Mouse (Mus musculus) brown adipose tissue, adult 24 weeks (tissue): ENCODE measurements around the gene Osbpl10. TPM values are rescaled to one million over a fixed set of nuclear protein-coding genes. Genes with fewer than 3 reads are reported as not detected.

Experiments used
- H3K27ac ChIP-seq: fragments of 200-500 bp; replicated peaks from 2 replicates; pipeline ENCODE4 v1.5.1; 2012; ENCODE audit warnings: low read depth, mild to moderate bottlenecking, low read length
- H3K4me1 ChIP-seq: fragments of 200-500 bp; 2 replicates; pipeline ENCODE4 v1.6.1; 2012; ENCODE audit warnings: low read length, mixed read lengths; ENCODE audit not compliant: control insufficient read depth, insufficient read depth, insufficient read length
- H3K4me3 ChIP-seq: fragments of 200-500 bp; 2 replicates; pipeline ENCODE4 v1.5.1; 2012; ENCODE audit warnings: low read depth, mild to moderate bottlenecking, low read length, moderate library complexity; ENCODE audit not compliant: insufficient read depth
- polyA plus RNA-seq: library from polyadenylated mRNA; stranded (reverse); fragments of >200 nt; gene quantifications from 2 replicates; pipeline ENCODE4 v1.2.4, GENCODE M21; 2012; ENCODE audit not compliant: missing spikeins, insufficient read depth, insufficient read length

Gene Osbpl10
- polyA plus RNA-seq, 1 experiment, result not detected

DNA sequence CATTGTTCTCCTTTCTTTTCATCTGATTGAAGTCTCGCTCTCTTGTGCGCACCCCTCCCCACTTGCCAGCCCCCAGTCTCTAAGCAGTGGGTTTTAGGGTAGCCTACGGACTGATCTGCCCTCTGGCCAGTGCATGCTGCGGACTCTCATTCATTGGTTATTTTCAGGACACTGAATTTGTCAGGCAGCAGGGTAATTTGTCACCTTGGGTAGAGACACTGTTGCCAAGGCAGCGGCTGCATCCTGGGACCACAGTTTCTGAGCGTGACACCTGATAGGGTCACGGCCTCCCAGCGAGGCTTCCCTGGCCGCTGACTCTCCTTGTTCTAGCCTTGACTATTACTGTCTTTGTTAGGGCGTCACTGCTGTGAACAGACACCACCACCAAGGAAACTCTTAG lies 149.0 kb downstream of the Osbpl10 start:
- no peak overlapping the region for H3K27ac ChIP-seq
- H3K4me1 ChIP-seq, result no peaks in the 10 kb centered on the region

DNA sequence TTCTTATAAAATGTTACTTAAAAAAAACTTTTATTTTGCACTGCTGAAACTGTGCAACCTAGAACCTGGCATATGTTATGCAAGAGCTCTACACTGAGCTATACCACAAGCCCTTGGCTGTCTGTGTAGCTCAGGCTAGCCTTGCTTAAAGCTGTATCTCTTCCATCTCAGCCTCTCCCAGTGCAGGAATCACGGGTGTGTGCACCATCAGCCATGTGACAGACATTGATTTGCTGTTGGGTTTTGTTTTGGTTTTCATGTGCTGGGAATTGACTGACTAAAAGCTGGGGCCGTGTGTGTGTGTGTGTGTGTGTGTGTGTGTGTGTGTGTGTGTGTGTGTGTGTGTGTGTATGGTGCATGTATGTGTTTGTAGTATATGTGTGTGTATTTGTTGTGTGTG lies 155.6 kb downstream of the Osbpl10 start:
- no peak overlapping the region for H3K27ac ChIP-seq
- no peaks in the 10 kb centered on the region for H3K4me1 ChIP-seq
- no peak overlapping the region for H3K4me3 ChIP-seq

More for the DNA sequence above, 149.0 kb downstream of the Osbpl10 start:
- H3K4me3 ChIP-seq, result no peak overlapping the region

DNA sequence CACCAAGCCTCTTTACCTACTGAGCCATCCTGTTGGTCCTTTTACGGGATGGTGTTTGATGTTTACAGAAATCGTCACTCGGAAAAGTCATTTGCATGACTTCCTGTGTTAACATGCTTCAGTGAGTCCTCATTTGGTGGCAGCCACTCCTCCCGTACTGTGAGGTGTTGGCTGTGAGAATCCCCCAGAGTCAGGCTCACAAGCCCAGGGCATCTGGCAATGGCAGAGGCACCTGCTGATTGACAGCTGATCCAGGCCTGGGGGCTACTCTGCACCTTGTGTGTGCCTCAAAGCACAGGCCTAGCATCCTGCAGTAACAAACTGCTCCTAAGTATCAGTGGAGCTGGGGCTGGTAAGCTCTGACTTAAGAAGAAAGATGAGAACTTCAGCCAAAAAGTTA lies 156.4 kb downstream of the Osbpl10 start:
- Histone ChIP-seq H3K4me3 (no peak overlapping the region), H3K4me1 (no peaks in the 10 kb centered on the region), H3K27ac (no peak overlapping the region)

DNA sequence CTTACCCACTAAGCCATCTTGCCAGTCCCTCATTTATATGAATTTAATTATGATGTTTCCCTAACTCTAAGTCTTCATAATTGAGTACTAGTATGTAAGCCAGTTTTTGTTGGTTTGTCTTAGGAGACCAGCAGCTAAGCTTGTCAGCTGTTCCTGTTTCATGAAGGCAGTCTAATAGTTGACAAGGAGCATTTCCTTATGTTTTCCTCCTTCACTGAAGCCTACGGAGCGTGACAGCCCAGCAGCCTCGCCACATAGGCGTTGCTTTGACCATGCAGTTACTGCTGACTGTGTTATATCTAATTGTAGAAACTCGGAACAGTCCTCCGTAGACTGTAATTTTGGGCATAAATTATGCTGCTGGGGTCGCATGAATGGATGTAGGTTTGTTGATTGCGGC lies 157.0 kb downstream of the Osbpl10 start:
- no peaks in the 10 kb centered on the region for H3K4me1 ChIP-seq
- H3K27ac ChIP-seq, result no peak overlapping the region
- no peak overlapping the region for H3K4me3 ChIP-seq

DNA sequence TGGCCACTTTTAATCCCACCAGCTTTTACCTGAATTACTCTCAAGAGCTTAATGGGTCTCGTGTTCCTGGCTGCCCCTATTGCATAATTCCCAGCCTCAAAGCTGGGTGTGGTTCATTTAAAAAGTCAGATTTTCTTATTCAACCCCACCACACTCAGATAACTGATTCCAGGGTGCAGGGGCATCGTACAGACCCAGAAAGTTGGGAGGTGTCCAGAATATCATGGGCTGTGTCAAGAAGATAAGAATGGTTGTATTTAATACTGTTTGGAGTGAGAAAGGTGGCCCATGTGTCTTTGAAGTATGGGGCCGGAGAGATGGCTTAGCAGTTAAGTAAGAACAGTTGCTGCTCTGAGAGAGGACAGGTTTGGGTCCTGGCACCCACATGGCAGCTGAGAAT lies 159.5 kb downstream of the Osbpl10 start:
- Histone ChIP-seq H3K4me1 (no peaks in the 10 kb centered on the region), H3K4me3 (no peak overlapping the region), H3K27ac (no peak overlapping the region)

DNA sequence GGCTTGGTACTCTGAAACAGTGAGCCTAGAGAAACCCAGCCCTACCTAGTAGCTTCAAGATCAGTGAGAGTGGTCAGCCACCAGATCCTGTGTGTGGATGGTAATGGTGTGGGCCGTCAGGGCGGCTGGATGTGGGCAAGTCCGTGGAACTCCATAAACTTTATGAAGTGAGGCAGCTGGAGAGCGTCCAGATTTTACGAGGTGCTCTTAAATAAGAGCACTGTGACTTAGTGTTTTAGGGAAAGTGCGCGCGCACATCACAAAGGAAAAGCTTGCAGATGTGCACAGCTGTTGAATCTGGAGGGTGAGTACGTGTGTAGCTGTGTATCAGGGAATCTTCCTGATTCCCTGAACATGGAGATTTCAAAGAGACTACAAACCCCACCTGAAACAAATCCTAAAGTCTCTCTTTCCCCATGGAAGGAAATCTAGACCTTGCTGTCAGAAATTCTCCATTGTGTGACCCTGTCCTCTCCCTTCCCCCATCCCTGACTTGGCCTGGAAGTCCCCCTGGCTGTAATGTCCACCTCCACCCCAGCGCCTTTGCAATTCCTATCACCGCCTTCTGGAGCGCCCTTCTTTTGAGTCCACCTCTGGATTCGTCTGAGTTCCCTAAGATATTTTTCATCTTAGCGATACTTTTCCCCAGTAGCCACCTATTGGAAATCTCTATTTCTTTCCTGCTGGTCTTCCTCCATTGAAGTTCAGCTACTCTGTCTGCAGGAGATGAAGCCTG lies 161.4 kb downstream of the Osbpl10 start:
- H3K4me3 ChIP-seq, result no peak overlapping the region
- H3K27ac ChIP-seq, result no peak overlapping the region
- H3K4me1 ChIP-seq, result no peaks in the 10 kb centered on the region

DNA sequence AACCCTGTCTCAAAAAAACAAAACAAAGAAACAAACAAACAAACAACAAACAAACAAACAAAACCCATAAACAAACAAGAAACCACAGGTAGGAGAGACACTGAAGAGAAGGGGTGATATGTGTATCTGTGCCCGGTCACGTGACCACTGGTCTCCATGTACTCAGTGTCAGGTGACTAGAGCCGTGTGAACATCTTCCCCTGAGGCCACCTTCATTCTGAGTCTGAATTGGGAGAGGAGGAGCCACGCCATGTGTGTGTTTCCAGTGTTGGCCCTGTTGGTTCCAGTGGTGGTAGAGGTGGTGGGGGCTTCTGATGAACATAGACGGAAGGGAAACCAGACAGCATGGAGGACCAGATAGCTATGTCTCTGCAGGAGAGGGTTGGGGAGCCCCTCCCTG lies 168.8 kb downstream of the Osbpl10 start:
- Histone ChIP-seq H3K4me1 (no peaks in the 10 kb centered on the region), H3K4me3 (no peak overlapping the region), H3K27ac (no peak overlapping the region)

DNA sequence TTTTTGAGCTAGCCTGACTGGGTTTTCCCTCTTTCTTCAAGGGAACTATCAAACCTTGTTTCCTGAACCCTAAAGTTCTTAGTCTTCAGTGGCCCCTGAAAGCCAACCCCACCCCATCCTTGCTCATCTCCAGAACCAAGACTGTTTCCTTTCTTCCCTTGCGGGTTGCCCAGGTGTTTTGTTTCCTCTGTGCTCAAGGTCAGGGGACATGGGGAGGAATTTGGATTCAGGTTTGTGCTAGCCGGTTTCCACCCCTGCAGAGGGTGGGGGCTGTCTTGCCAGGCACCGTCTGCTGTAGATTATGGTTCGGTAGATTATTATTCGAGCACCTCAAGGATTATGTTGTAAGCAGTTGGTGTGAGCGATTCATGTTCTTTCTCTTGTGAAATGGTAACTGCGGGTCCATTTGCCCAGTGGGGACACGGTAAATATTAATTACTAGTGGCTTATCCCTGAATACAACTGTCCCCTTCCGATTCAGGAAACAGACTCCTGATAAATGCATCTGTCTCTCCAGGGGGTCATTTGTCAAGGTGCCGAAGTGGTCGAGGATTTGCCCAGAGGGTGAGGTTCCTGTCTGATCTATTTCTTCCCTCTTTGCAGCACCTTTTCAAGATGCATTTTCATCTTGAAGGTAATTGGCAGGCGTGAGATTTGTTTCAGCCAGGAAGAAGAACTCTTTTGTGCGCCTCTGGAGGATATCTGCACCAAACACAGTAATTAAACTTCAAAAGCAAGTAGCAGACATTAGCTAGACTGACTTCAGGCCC lies 169.4 kb downstream of the Osbpl10 start:
- Histone ChIP-seq H3K4me3 (no peak overlapping the region), H3K4me1 (no peaks in the 10 kb centered on the region), H3K27ac (no peak overlapping the region)

DNA sequence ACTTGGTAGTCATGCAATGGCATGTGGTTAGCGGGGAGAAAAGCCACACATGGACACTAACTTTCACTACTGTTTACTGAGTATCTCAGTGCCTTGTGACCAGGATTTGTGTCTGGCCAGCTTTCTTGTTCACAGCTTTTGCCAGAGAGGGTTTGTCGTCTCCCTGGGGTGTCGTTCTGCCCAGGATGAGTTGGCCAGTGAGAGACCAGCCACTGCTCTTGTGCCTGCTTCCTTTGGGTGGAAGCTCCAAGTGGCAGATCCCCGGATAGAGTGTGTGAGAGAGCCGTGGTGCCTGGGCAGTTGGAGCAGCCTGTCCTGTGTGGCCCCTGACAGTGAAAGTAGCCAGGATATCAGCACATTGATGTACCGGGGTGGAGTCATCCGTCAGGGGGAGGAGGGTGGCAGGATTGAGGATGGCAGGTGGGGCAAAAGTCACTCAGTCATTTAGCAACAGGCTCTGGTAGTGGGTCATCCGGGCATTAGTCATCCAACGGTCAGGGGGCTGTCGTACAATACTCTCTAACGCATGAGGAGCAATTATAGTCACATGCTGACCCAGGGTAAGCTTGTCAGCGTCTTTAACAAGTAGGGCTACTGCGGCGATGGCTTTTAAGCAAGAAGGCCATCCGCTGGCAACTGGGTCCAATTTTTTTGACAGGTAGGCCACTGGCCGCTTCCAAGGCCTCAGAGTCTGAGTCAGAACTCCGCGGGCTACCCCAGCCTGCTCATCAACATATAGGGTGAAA lies 170.8 kb downstream of the Osbpl10 start:
- H3K4me1 ChIP-seq, result no peaks in the 10 kb centered on the region
- H3K27ac ChIP-seq, result no peak overlapping the region

DNA sequence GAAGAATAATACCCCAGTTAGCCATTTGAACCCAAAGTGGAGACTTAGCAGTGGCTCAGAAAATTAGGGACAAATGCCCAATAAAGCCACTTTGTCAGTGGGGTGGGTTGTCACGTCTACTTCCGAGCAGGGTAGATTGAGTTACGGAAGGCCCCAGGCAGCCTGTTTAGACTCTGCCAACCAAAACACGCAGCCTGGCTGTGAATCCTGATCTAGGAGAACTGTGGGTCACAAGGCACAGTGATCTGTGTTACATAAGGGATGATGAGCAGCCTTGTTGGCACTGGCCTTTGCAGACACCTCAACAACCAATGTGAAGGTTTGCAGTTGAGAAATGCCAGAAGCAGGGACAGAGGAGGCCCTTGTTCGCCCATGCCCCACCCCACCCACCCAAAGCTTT lies 183.2 kb downstream of the Osbpl10 start:
- H3K4me3 ChIP-seq, result no peak overlapping the region
- H3K4me1 ChIP-seq, result no peaks in the 10 kb centered on the region
- H3K27ac ChIP-seq, result no peak overlapping the region

More for the DNA sequence above, 170.8 kb downstream of the Osbpl10 start:
- no peak overlapping the region for H3K4me3 ChIP-seq

DNA sequence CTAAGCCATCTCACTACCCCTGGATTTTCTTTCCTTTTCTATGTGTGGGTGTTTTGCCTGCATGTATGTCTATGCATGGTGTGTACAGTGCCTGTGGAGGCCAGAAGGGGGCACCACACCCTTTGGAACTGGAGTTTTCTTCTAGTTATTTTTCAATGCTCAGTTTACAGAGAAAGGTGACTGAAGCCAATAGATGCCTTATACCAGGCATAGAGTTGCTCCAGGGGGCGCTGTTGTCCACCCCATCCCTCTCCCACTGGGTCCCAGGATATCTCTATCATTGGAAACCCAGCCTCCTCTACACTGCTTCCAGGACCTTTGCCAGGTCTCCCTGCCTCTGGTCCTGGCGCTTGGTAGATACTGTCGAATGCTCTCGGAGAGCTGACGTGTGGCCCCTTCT lies 184.7 kb downstream of the Osbpl10 start:
- Histone ChIP-seq H3K4me3 (no peak overlapping the region), H3K4me1 (no peaks in the 10 kb centered on the region), H3K27ac (no peak overlapping the region)

DNA sequence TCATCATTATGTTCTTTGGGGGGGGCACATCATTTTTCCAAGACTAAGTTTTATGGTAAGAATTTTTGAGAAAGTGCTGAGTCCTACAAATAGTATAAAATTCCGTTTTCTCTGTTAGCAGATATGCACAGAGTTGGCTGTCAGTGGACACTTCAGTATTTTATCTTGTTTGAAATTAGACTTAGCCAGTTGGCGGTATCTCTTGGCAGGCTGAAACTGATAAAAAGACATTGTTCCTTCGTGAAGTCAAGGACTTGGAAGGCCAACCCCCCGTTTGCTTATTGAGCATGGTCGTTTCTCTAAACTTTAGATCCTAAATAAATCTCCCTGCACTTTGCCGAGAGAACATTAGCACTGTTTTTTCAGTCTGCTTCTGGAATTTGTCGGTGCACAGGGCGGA lies 185.3 kb downstream of the Osbpl10 start:
- H3K27ac ChIP-seq, result no peak overlapping the region

DNA sequence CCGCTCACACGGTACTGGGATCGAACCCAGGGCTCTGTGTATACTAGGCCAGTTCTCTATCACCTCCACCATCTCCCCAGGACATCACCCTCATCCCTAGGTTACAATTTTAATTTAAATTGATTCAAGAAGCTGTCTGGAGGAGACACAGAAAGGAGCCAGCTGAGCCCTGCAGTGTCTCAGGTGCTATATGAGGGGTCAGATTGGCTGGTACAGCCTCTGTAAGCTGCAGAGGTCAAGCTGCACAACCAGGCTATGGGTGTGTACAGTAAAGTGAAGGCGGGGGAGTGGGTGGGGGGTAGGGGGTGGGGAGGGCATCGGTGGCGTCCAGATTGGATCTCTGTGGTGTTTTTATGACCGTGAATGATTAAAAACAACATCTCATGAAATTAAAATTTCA lies 186.0 kb downstream of the Osbpl10 start:
- H3K4me1 ChIP-seq, result no peaks in the 10 kb centered on the region
- H3K4me3 ChIP-seq, result no peak overlapping the region
- no peak overlapping the region for H3K27ac ChIP-seq

More for the DNA sequence above, 185.3 kb downstream of the Osbpl10 start:
- no peaks in the 10 kb centered on the region for H3K4me1 ChIP-seq
- H3K4me3 ChIP-seq, result no peak overlapping the region

DNA sequence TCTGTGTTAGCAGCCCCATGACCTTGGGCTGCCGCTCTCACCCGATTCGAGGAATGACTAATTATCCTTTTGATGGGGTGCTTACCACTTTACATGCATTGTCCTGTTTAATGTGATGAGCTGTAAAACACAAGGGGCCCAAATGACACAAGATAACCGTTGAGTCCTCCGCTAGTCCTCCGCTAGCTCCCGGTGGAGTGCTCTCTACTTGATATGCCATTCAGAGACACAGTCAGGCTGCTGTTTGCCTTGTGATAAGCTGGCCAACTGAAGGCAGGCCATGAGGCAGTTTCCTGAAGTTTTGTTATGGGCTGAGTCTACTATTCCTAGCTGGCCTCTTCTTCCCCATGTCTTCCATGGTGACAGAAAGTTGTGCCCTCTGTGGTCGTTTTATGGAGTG lies 187.6 kb downstream of the Osbpl10 start:
- H3K4me1 ChIP-seq, result no peaks in the 10 kb centered on the region
- H3K27ac ChIP-seq, result no peak overlapping the region
- no peak overlapping the region for H3K4me3 ChIP-seq

DNA sequence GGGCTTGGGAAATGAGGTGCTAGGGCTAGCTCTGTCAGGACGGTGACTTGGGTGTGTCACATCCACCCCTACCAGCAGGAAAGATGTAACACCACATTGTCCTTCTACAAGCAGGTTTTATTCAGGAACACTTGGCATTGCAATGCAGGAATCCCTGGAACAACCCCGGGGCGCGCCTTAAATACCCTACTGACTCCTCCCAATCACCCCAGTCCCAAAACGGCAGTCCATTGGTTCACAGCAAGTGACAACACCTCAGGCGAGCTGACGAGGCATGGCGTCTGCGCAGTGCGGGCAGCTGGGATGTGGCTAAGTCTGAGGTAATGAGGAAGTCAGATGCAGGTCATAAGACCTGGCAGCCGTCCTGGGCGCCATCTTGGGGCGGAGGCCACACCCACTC lies 191.2 kb downstream of the Osbpl10 start:
- no peak overlapping the region for H3K4me3 ChIP-seq
- H3K27ac ChIP-seq, result no peak overlapping the region
- H3K4me1 ChIP-seq, result no peaks in the 10 kb centered on the region
